Mouse (Mus musculus) G1E (cell line): ENCODE measurements around the gene Neurod4.

Experiments
- CTCF ChIP-seq: IDR thresholded peaks from 2 replicates; pipeline ENCODE4 v1.5.1; 2012; ENCODE audit warnings: low read depth, low read length, inconsistent platforms, mixed read lengths
- GATA2 ChIP-seq: IDR thresholded peaks from 2 replicates; pipeline ENCODE4 v1.6.1; 2012; ENCODE audit warnings: low read depth, low read length, inconsistent platforms, borderline replicate concordance
- TAL1 ChIP-seq: conservative IDR thresholded peaks from 2 replicates; pipeline ENCODE4 v1.6.1; 2012; ENCODE audit warnings: low read depth, low read length, inconsistent platforms, mixed read lengths

GRCm38 (mm10) chr10:130225034-130225433, 55.0 kb downstream of the Neurod4 start:
- TF ChIP-seq TAL1 (no peak), CTCF (no peak), GATA2 (no peak)
